Mouse (Mus musculus) ES-Bruce4 (cell line): ENCODE measurements around the gene Kif14.
A peak's percentile ranks its signal among the peaks of the same experiment; 100 is the strongest.

Experiments used
- CTCF ChIP-seq: IDR thresholded peaks from one replicate; pipeline ENCODE4 v1.8.1; 2011; ENCODE audit warnings: low read depth, low read length
- POLR2A ChIP-seq: IDR thresholded peaks from one replicate; pipeline ENCODE4 v1.8.1; 2011; ENCODE audit warnings: low read length; ENCODE audit not compliant: insufficient read depth

GRCm38 (mm10) chr1:136466143-136466811, at the start of gene Kif14:
- TF ChIP-seq CTCF (no peak), POLR2A (peak; percentile 48)
